Mouse (Mus musculus) heart, postnatal 0 days (tissue): ENCODE measurements around the gene Tmed8. TPM values are rescaled to one million over a fixed set of nuclear protein-coding genes. Genes with fewer than 3 reads are reported as not detected.

Experiments
- ATAC-seq: fragments of 200-750 bp; cut with Nextera tagmentation; 2 replicates; pipeline ENCODE4 v1.8.0; 2017; ENCODE audit warnings: low read depth, moderate number of reproducible peaks, moderate library complexity; ENCODE audit not compliant: insufficient read depth
- DNase-seq: peaks from one replicate; pipeline ENCODE4 v3.0.0-alpha.2; 2016; ENCODE audit warnings: low spot score
- H3K27ac ChIP-seq: fragments of 300-500 bp; sonication (generic); 2 replicates; pipeline ENCODE4 v1.5.1; 2014; ENCODE audit warnings: low read depth, mild to moderate bottlenecking
- H3K27me3 ChIP-seq: fragments of 300-500 bp; sonication (generic); 2 replicates; pipeline ENCODE4 v1.6.1; 2014; ENCODE audit warnings: low read length, mixed read lengths; ENCODE audit not compliant: control insufficient read depth, insufficient read depth
- H3K36me3 ChIP-seq: fragments of 300-500 bp; sonication (generic); replicated peaks from 2 replicates; pipeline ENCODE4 v1.6.1; 2014; ENCODE audit warnings: low read length, mixed read lengths; ENCODE audit not compliant: control insufficient read depth, insufficient read depth
- H3K4me1 ChIP-seq: fragments of 300-500 bp; sonication (generic); 2 replicates; pipeline ENCODE4 v1.6.1; 2014; ENCODE audit warnings: antibody characterized with exemption; ENCODE audit not compliant: control insufficient read depth, insufficient read depth
- H3K4me2 ChIP-seq: fragments of 300-500 bp; sonication (generic); 2 replicates; pipeline ENCODE4 v1.6.1; 2014; ENCODE audit warnings: low read depth, mild to moderate bottlenecking, low read length, moderate library complexity
- H3K4me3 ChIP-seq: fragments of 300-500 bp; sonication (generic); 2 replicates; pipeline ENCODE4 v1.5.1; 2014; ENCODE audit warnings: low read depth, low read length
- H3K9ac ChIP-seq: fragments of 300-500 bp; sonication (generic); replicated peaks from 2 replicates; pipeline ENCODE4 v1.6.1; 2014; ENCODE audit warnings: low read depth, low read length, mixed read lengths
- H3K9me3 ChIP-seq: fragments of 300-500 bp; sonication (generic); replicated peaks from 2 replicates; pipeline ENCODE4 v1.6.1; 2016; ENCODE audit warnings: low read length; ENCODE audit not compliant: control insufficient read depth
- CTCF ChIP-seq: IDR thresholded peaks from 2 replicates; pipeline ENCODE4 v1.5.1; 2016; ENCODE audit warnings: antibody characterized with exemption, control low read depth, low read depth
- EP300 ChIP-seq: IDR thresholded peaks from 2 replicates; pipeline ENCODE4 v1.6.1; 2016; ENCODE audit warnings: antibody characterized with exemption, low read depth
- WGBS: fragments of 180-500 bp; shearing (Covaris S2); extraction: QIAGEN DNeasy Blood & Tissue Kit; methylation state at CpG from one replicate; pipeline ENCODE4 v1.1.7; 2014; 5-methylcytosine and 5-hydroxymethylcytosine counted together
- polyA plus RNA-seq: library from polyadenylated mRNA; unstranded; fragments of >200 nt; fragmentation: Nextera tagmentation; extraction: Ambion mirVana; gene quantifications from 2 replicates; pipeline ENCODE4 v1.2.1, GENCODE M21; 2015
- total RNA-seq: library from RNA; depleted of rRNA; stranded (reverse); fragments of >200 nt; gene quantifications from 2 replicates; pipeline ENCODE4 v1.2.3, GENCODE M21; 2014; ENCODE audit warnings: low replicate concordance

The Tmed8 gene
- total and polyA plus RNA-seq, 2 experiments from 2014 or later, result 0.89 to 3.9 TPM

DNA sequence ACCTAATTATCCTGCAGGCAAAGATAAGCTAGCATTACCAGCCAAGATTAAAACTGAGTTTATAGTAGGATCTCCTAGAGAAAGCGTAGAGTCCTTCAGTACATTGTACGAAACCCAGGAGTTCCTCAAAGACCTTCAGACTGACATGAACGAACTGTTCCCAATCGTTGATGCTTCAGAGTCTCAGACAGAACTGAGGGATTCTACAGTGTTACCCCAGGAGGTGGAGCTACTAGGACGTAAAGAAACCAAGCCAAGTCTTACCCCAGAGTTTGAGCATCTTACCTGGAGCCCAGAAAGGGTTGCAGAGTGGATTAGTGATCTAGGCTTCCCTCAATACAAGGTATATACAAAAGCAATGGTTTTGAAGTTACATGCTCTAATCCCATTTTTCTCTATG lies 1.4 kb upstream of the Tmed8 start:
- Histone ChIP-seq H3K27ac (no peak overlapping the region), H3K9ac (no peak overlapping the region), H3K36me3 (no peaks in the 10 kb centered on the region), H3K27me3 (no peaks in the 10 kb centered on the region), H3K4me3 (no peak overlapping the region), H3K9me3 (no peaks in the 10 kb centered on the region), H3K4me1 (no peaks in the 10 kb centered on the region; the same call in 1 of the 2 replicates), H3K4me2 (no peak overlapping the region)
- WGBS, result 48% methylated on average over 5 of the region's 5 CpGs
- 0 out of 2 replicates have a peak, but pooled peaks have one; percentile 4 for TF ChIP-seq CTCF
- TF ChIP-seq EP300, result no peak
- no peak for ATAC-seq
- DNase-seq, result no peak

- Histone ChIP-seq H3K27ac (peak within 1 kb of the TSS; percentile 74), H3K9ac (peak within 1 kb of the TSS; percentile 95), H3K27me3 (no peaks in the 10 kb centered on the region), H3K4me1 (no peaks in the 10 kb centered on the region; the same call in 1 of the 2 replicates), H3K4me3 (peak within 1 kb of the TSS; percentile 97), H3K9me3 (no peaks in the 10 kb centered on the region), H3K4me2 (peak within 1 kb of the TSS; percentile 99), H3K36me3 (no peaks in the 10 kb centered on the region)
- under 1% methylated on average over 38 of the region's 38 CpGs for WGBS
- no peak for TF ChIP-seq CTCF
- TF ChIP-seq EP300, result no peak
- DNase-seq (peak; percentile 20), ATAC-seq (peak; percentile 48)
Observed at GRCm38 (mm10) chr12:87199206-87199972, 865 bp downstream of the Tmed8 start, which contains the start of gene Samd15. TSS of gene Samd15 (plus strand) at chr12:87199723.

DNA sequence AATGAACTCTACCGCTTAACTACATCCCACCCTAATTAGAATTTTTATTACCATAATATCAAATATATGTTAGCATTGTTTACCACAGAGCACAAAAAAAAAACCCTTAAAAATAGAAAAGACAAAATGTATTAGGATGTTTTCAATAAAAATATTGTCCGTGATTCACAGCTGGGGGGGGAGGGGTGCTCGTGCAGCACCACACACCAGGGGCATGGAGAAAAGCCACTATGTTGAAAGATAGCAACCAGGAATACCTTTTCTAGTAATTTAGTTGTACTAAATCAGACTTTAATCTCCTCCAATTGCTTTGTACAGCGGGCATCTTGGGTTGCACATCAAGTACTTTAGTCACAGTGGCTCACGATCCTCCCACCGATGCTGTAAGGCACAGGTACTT lies 1.5 kb downstream of the Tmed8 start:
- Histone ChIP-seq H3K36me3 (no peaks in the 10 kb centered on the region), H3K4me3 (peak overlapping the region; percentile 97), H3K27me3 (no peaks in the 10 kb centered on the region), H3K9me3 (no peaks in the 10 kb centered on the region), H3K4me1 (no peaks in the 10 kb centered on the region; the same call in 1 of the 2 replicates), H3K4me2 (peak overlapping the region; percentile 99), H3K9ac (no peak overlapping the region), H3K27ac (no peak overlapping the region)
- WGBS, result 63% methylated on average over 6 of the region's 6 CpGs
- ATAC-seq, result no peak
- no peak for DNase-seq
- TF ChIP-seq CTCF (no peak), EP300 (no peak)

- no peak overlapping the region for H3K4me2 ChIP-seq
- DNase-seq (no peak), ATAC-seq (no peak)
- no peak overlapping the region for H3K9ac ChIP-seq
- no peak overlapping the region for H3K4me3 ChIP-seq
- TF ChIP-seq CTCF (no peak), EP300 (no peak)
- H3K36me3 ChIP-seq, result no peaks in the 10 kb centered on the region
- H3K9me3 ChIP-seq, result no peaks in the 10 kb centered on the region
- no peaks in the 10 kb centered on the region for H3K27me3 ChIP-seq
- H3K27ac ChIP-seq, result no peak overlapping the region
- no peaks in the 10 kb centered on the region; the same call in 1 of the 2 replicates for H3K4me1 ChIP-seq
Observed at GRCm38 (mm10) chr12:87196310-87196709, 3.9 kb downstream of the Tmed8 start.

DNA sequence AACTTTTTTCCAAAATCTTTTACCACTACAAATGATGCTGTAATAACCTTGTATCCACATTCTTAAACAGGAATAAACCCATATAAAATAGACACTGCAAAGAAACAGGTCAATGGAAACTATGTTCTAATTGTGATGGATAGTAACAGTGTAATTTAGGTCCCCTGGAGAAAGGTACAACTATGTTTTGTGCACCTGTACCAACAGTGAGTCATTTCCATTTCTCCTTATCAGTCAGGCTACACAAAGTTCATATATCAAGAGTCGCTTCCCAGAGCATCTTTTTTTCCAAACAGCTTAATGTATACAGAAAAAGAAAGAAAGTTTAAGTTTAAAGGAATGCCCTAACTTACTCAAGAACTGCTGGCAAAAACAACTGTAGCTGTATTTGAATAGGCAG lies 5.2 kb downstream of the Tmed8 start:
- 55% methylated on average over 1 of the region's 1 CpGs for WGBS
- H3K9ac ChIP-seq, result no peak overlapping the region
- ATAC-seq, result no peak
- H3K27ac ChIP-seq, result no peak overlapping the region
- TF ChIP-seq CTCF (no peak), EP300 (no peak)
- H3K4me1 ChIP-seq, result no peaks in the 10 kb centered on the region; the same call in 1 of the 2 replicates
- no peaks in the 10 kb centered on the region for H3K9me3 ChIP-seq
- H3K4me2 ChIP-seq, result no peak overlapping the region
- no peak for DNase-seq
- H3K4me3 ChIP-seq, result no peak overlapping the region
- H3K36me3 ChIP-seq, result no peaks in the 10 kb centered on the region
- H3K27me3 ChIP-seq, result no peaks in the 10 kb centered on the region

- H3K36me3 ChIP-seq, result no peaks in the 10 kb centered on the region
- H3K4me3 ChIP-seq, result no peak overlapping the region
- ATAC-seq (no peak), DNase-seq (no peak)
- H3K4me1 ChIP-seq, result no peaks in the 10 kb centered on the region
- H3K27ac ChIP-seq, result no peak overlapping the region
- no peak overlapping the region for H3K9ac ChIP-seq
- H3K4me2 ChIP-seq, result no peak overlapping the region
- no peak for TF ChIP-seq EP300
- TF ChIP-seq CTCF, result no peak
- H3K27me3 ChIP-seq, result no peaks in the 10 kb centered on the region
- no peaks in the 10 kb centered on the region for H3K9me3 ChIP-seq
- WGBS, result 75% methylated on average over 3 of the region's 3 CpGs
Observed at GRCm38 (mm10) chr12:87193008-87193407, 7.2 kb downstream of the Tmed8 start.
